Mouse (Mus musculus) ZHBTc4 (cell line): Measurements from ENCODE around the gene Kcnj9.

ENCODE experiments used
- DNase-seq: peaks from one replicate; pipeline ENCODE4 v3.0.0-alpha.2; 2011; ENCODE audit warnings: low read depth, low spot score

Gene Kcnj9

DNA sequence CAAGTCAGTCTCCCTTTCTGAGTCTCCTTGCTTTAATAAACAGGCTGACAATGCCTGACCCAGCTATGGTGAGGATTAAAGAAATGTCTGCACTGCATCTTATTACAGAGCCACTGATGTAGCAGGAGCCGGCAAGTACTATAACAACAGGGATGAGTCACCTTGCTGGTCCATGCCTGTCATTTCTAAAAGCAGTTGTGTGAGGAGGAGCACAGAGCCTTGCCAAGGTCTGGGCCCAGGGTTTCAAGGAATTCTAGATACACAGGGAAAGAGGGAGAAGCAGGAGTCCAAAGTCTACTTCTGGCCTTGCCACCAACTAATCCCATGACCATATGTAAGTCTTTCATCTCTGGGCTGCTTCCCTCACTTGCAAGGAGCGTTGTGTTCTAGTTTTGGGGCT is 36.2 kb downstream of the Kcnj9 start:
- no peak for DNase-seq

DNA sequence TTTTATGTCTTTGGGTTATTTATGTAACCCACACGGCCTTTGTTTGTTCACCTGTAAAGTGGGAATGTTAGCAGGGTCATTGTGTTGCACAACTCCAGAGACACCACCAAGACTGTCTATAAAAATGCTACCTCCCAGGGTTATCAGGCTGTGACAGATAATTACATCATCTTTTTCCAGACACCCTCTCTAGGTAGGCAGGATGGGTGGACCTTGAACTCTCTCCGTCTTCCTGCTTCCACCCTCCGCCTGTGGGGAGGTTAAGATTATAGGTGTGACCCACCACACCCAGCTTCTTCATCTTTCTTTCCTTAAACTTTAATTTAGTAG is 39.5 kb downstream of the Kcnj9 start:
- DNase-seq = no peak

DNA sequence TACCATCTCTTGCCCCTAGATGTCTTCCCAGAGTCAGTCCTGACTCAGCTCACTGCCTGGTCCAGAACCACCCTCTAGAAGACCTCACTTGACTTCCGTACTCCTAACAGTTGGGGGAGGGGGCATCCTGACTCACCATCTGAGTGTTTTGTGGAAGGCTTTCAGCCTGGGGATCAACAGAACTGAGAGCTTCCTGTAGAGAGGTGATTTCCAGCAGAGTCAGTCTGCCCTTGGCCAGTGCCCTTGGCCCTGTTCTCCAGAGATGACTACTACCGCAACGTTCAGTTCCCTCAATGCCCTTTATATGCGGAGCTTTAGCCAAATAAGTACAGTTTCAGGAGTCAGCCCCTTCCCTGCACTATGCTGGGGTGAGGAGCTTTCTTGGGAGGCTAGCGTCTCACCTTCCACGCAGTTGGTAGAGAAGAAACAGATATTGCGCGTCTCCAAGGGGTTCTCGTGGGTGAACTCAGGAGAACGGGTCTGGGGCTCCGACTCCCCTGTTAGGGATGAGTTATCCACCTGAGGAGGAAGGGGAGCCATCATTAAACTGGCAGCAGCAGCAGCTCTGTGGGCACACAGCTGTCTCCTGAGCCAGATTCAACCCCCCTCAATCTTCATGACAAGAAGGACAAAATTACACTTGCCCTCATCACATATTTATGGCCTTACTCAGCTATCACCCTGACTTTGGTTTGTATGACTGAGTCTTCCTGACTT is 40.1 kb downstream of the Kcnj9 start:
- DNase-seq = no peak

DNA sequence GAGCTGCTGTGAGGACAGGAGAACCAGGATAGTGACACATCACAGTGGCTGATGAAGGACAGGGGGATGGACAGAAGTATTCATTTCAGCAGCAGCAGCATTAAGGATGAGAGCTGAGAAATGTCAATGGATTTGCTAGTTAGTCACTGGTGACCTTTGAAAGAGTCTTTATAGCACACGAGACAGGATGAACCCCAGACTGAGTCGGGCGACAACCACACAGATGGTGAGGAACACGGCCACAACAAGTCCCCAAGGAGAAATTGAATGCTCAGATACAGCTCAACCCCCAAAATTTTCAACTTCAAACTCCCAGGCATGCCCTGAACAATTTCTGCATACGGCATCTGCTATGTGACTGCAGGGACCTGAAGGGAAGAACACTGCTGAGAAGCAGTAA is 42.4 kb downstream of the Kcnj9 start:
- no peak for DNase-seq

DNA sequence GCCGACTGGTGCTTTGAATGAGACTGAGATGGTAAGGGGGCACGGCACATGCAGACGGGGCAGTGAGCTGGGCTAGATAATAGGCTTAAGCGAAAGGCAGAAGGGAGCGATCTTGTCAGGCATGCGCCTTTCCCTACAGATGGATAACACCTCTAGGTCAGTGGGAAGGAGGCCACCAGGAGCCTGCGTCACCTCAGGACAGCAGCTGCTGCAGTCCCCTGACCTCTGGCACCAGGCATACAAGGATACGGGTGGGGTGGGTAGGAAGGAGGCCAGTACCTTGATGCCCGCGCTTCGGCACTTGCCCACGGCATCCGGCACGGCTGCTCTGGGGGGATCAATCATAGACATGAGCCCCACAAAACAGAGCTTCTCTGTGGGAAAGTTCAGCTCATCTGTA is 44.9 kb downstream of the Kcnj9 start:
- DNase-seq = no peak

DNA sequence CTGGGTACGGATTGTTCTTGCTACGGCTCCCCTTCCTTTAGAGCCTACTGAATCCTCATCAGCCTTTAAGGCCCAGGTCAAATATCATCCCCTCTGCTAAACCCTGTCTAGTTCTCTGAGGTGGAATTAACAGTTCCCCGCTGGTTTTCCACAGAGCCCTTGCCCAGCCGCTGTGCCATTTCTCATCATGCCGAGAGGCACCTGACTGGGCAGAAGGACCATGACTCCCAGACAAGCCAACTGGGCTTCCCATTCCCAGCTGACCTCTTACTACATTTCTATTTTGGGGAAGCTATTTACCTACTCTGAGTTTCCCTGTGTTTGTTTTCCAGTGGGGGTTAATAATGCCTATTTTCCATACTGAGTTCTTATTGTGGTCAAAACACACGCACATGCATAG is 46.0 kb downstream of the Kcnj9 start:
- no peak for DNase-seq

DNA sequence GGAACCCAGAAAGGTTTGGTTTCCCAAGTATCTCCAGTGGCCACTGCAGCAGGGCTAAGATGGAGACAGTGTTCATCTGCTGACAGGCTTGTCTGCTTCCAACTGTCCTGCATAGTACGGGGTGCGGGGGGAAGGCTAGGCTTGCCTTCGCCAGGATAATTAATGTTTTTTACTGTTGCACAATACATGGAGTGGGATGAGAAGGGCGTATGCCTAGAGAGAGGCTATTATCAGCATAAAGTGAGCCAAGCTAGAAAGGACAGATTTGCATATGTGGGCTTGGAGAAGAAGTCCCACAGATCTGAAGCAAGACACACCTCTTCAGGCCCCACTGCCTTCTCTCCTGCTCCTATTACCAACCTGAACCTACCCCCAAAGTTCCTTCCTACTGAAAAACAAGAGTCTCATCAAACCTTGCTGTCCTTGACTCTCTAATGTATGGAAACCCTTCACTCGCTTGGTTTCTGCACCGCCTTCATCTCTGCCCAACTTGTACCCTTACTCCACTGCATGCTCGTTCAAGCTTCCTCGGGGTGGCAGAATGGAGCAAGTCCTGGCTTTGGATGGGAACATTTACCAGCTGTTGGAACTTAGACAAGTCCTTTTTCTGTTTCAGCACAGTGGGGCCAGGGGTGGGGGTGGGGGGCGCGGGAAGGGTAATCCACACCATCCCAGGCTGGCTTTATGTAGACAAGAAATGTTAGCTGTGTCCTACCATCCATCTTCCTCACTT is 47.4 kb downstream of the Kcnj9 start:
- no peak for DNase-seq

DNA sequence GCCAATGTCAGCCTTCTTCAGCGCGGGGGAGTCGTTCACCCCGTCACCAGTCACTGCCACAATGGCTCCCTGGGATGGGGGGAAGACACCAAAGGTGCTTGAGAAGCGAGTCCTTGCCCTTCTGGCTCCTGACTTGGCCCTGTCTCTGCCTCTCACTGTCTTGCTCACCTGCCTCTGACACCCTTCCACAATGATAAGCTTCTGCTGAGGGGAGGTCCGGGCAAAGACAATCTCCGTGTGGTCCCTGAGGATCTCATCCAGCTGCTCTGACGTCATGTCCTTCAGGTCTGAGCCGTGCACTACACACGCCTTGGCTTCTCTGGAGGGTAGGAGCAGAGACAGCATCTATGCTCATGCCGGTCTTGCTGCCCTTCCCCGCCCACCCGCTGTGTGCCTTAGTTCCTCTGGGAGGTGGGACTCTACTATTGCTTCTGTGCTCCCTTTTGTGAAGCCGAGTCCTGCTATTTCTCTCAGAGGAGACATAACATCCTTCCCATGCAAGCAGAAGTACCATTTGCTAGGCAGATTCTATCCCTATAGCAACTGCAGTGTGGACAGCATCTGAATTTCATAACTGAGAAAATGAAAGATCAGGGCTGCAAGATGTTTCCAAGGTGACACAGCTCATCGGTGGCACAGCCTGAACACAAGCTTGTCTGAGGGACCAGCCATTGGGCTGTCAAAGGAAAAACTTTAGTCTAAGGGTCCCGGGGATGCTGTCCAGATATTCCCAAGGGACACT is 49.2 kb downstream of the Kcnj9 start:
- DNase-seq = peak; percentile 60

DNA sequence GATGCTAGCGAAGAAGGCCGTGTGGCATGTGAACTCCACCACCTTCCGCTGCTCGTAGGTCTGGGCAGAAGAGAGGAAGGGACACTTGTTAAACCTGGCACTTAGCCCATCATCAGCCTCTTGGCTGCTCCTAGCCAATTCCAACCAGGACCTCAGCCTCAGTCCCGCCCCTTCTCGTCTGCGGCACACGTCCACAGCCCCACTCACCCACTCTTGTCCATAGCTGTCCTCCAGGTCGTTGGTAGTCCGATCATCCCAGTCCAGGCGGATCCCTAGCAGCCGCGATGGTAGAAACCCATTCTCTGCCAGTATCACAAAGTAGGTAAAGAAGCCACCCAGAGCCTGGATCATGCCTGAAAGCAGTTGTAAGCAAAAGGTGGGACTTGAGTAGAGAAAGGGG is 50.8 kb downstream of the Kcnj9 start:
- DNase-seq = no peak

DNA sequence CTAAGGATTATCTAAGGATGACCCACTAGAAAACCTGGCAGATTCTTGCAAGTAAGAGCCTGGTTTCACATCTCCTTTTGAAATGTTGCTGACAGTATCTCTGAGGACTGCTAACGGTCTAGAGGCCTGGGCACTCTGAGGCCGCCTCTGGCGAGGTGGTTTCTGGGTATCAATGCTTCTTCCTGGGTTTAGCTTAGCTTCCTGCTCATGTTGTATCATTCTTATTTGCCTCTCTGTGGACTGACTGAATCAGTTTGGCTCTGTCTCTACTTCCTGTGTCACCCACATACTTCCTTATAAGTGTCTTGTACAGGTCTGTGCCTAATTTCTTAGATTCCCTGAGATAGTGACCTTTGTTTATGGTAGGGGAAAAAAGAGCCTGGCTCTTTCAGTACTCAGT is 51.9 kb downstream of the Kcnj9 start:
- no peak for DNase-seq

DNA sequence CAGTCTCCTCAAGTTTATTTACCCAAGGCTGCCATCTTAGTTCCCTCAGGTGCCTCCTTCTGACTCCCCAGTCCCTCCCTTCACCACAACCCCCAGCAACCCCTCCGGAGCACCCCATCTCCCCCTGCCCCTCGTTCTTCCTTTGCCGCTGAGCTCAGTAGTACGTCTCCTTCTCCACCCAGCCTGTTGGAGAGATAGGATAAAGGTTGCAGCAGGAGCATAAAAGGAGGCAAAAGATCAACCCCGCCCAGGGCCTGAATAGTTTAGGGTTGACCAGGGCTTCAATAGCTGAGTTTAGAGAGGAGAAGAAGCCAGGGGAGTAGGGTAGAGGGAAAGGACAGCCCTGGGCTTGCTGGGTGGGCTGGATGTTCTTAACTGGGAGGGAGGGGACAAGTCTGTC is 54.6 kb downstream of the Kcnj9 start:
- DNase-seq = no peak

DNA sequence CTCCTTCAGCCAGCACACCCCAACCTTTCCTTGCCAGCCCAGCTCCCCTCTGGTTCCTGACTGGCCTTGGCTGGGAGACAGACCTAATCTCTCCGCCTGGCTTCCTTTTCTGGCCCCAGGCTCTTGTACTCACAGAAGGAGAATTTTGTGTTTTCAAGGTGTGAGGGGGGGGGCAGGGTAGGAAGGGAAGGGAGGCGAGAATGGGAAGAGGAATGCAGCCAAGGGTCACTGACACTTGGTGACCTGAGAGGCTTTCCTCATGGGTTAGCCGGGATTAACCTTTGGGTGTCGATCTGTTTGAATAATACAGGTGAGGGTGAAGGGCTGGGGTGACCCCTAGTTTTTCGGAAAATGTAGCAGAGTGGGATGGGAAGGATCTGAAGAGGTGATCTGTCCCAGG is 55.0 kb downstream of the Kcnj9 start:
- no peak for DNase-seq

DNA sequence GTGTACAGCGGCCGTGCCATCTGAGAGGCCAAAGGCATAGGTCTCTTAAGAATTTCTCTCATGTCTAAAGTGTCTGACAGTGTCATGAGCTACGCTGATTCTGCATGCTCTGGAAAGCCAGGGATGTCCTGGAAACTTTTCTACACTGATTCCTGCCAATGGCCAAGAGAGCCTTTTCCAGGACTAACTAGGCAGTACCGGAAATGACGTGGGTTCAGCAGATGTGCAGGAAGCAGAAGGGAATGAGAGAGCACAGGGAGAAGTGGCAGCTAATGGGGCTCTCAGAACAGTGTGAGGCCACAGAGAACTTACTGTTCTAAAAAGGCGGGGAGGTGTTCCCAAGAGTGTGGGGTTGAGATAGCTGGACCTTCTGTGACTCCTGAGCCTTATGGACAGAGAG is 55.7 kb downstream of the Kcnj9 start:
- no peak for DNase-seq

DNA sequence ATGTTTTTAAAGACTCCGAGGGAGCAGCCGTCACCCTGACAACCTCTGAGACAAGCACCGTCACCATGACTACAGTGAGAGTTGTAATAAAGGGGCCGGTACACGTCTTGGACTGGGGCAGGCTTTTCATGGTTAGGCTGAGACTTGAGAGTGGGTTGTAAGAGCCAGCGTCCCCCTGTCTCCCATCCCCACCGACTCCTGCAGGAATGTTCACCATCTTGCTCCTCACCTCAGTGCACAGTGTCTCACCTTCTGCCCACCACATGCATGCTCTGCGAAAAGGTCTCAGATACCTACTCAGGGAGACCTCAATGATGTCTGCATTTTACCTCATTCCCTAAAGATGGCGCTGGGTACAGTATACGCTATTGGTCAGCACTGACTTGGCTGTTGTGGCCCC is 57.4 kb downstream of the Kcnj9 start:
- DNase-seq = peak; percentile 19

DNA sequence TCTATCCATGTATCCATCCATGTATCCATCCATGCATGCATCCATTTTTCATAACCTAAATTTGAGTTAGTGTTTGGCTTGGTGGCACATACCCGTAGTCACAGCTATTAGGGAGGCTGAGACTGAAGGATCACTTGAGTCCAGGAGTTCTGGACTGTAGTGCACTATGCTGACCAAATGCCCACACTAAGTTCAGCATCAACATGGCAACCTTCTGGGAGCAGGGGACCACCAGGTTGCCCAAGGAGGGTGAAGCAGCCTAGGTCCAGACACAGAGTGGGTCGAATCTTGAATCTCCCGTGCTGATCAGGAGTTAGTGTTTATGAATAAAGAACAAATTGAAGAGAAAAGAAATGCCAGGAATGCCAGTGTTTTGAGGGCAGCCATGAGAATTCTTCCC is 57.9 kb downstream of the Kcnj9 start:
- no peak for DNase-seq
